In the genomic region with DNA sequence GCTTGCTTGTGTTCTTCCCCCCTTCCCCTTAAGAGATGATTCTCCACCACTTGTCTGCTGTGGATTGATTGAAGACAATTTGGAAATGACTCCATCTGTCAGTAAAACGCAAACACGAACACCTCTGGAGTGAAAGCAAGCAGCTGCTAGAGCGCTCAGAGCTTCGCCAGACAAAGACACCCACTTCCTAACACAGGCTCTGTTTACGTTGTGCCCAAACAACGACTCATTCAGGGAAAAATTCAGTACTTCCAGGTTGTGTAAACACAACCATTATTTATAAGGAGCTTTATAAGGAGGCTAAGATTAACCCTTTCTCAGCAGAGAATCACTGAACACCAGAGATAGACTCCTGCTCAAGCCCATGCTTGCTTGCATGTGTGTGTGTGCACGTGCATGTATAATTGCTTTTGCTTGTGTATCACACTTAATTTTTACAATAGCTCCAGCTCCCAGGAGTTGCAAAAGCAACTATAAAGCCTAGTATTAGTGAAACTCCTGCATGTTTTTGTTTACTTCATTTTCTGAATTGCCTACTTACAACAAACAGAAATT, we compare ENCODE assay signal across 10 mouse cellular contexts.
DNase-seq lines count a peak whose midpoint lies in the region; ATAC-seq and TF ChIP-seq lines count a peak whose summit lies in the region.
"Had no signal": no experiment of that assay in that cellular context is flagged by ENCODE, and none has a peak within 500 bp of the region (broad histone marks: within the 10 kb centered on the region; RNA-seq: fewer than 3 reads in every experiment).

No protein-coding gene starts in this region.

- H3K4me1 ChIP-seq in lung, embryonic 14.5 days (ENCODE audit: insufficient read depth): no peaks in the 10 kb centered on the region
- peaks cover 7% of the 10 kb centered on the region; the same call in 1 of the 2 replicates for H3K4me1 ChIP-seq in embryonic facial prominence, embryonic 15.5 days
- peaks cover 34% of the 10 kb centered on the region for H3K4me1 ChIP-seq in limb, embryonic 13.5 days
- 0 out of 2 replicates have a peak, but pooled peaks cover 3% of the 10 kb centered on the region for H3K4me1 ChIP-seq in stomach, embryonic 14.5 days (ENCODE audit: control insufficient read depth, insufficient read depth, low read length)
- H3K4me1 ChIP-seq: heart, embryonic 10.5 days had no signal

- no peak for TF ChIP-seq CTCF in lung, embryonic 14.5 days (IDR thresholded peaks at IDR 0.05; ENCODE audit: low read depth)

- WGBS in lung, embryonic 14.5 days: 6% methylated on average over 7 of the region's 7 CpGs
- WGBS in embryonic facial prominence, embryonic 15.5 days: 14% methylated on average over 7 of the region's 7 CpGs
- 12% methylated on average over 7 of the region's 7 CpGs for WGBS in limb, embryonic 13.5 days
- WGBS in stomach, embryonic 14.5 days: 3% methylated on average over 7 of the region's 7 CpGs

- no peaks in the 10 kb centered on the region for H3K27me3 ChIP-seq in lung, embryonic 14.5 days (ENCODE audit: insufficient read depth, low read length)
- no peaks in the 10 kb centered on the region for H3K27me3 ChIP-seq in embryonic facial prominence, embryonic 15.5 days
- H3K27me3 ChIP-seq in limb, embryonic 13.5 days: no peaks in the 10 kb centered on the region
- H3K27me3 ChIP-seq in stomach, embryonic 14.5 days (ENCODE audit: control insufficient read depth, insufficient read depth, low read length): no peaks in the 10 kb centered on the region

- H3K9me3 ChIP-seq in lung, embryonic 14.5 days (ENCODE audit: low read depth, low read length): no peaks in the 10 kb centered on the region
- no peaks in the 10 kb centered on the region for H3K9me3 ChIP-seq in embryonic facial prominence, embryonic 15.5 days (replicated peaks)
- H3K9me3 ChIP-seq in limb, embryonic 13.5 days: no peaks in the 10 kb centered on the region
- H3K9me3 ChIP-seq in stomach, embryonic 14.5 days (ENCODE audit: control insufficient read depth, low read depth, low read length): no peaks in the 10 kb centered on the region
- H3K9me3 ChIP-seq: heart, embryonic 10.5 days had no signal

- no peaks in the 10 kb centered on the region for H3K36me3 ChIP-seq in lung, embryonic 14.5 days (ENCODE audit: insufficient read depth)
- H3K36me3 ChIP-seq in embryonic facial prominence, embryonic 15.5 days: no peaks in the 10 kb centered on the region
- H3K36me3 ChIP-seq in limb, embryonic 13.5 days: no peaks in the 10 kb centered on the region
- no peaks in the 10 kb centered on the region for H3K36me3 ChIP-seq in stomach, embryonic 14.5 days (ENCODE audit: control insufficient read depth, insufficient read depth, low read length)
- H3K36me3 ChIP-seq: heart, embryonic 10.5 days had no signal

- peak; percentile 79 for DNase-seq in lung, embryonic 14.5 days
- DNase-seq in lung, postnatal 14 days: no peak
- DNase-seq in c-Kit-positive CD71-positive TER-119-positive erythroid progenitor cells, embryonic 14.5 days (ENCODE audit: low spot score): no peak
- DNase-seq in right cerebral cortex, adult 2 months (ENCODE audit: low spot score in 2 of 2): no peak
- DNase-seq: adrenal gland, postnatal 25 days had no signal

- no peak overlapping the region for H3K27ac ChIP-seq in lung, embryonic 14.5 days (ENCODE audit: low read depth)
- H3K27ac ChIP-seq in embryonic facial prominence, embryonic 15.5 days (replicated peaks): no peak overlapping the region
- H3K27ac ChIP-seq in limb, embryonic 13.5 days: peak overlapping the region; percentile 44
- H3K27ac ChIP-seq in stomach, embryonic 14.5 days (ENCODE audit: low read length): no peak overlapping the region
- H3K27ac ChIP-seq: heart, embryonic 10.5 days had no signal

- H3K4me3 ChIP-seq in lung, embryonic 14.5 days (ENCODE audit: low read depth, low read length): no peak overlapping the region
- no peak overlapping the region for H3K4me3 ChIP-seq in embryonic facial prominence, embryonic 15.5 days (replicated peaks)
- no peak overlapping the region for H3K4me3 ChIP-seq in limb, embryonic 13.5 days
- no peak overlapping the region for H3K4me3 ChIP-seq in stomach, embryonic 14.5 days (ENCODE audit: low read depth, low read length)
- H3K4me3 ChIP-seq: heart, embryonic 10.5 days had no signal

- H3K9ac ChIP-seq in lung, embryonic 14.5 days: no peak overlapping the region
- no peak overlapping the region for H3K9ac ChIP-seq in embryonic facial prominence, embryonic 15.5 days
- H3K9ac ChIP-seq in limb, embryonic 13.5 days: 0 out of 2 replicates have a peak overlapping the region, but pooled peaks have one; percentile 31
- H3K9ac ChIP-seq in stomach, embryonic 14.5 days (replicated peaks; ENCODE audit: low read depth, low read length): no peak overlapping the region

- peak; percentile 84; the same call in 1 of the 2 replicates for ATAC-seq in lung, embryonic 14.5 days (ENCODE audit: insufficient read depth)
- no peak for ATAC-seq in embryonic facial prominence, embryonic 15.5 days (ENCODE audit: insufficient number of reproducible peaks, low FRiP score, low TSS enrichment, low read depth)
- ATAC-seq in limb, embryonic 13.5 days (ENCODE audit: low FRiP score, low read depth): peak; percentile 62; the same call in 1 of the 2 replicates
- no peak for ATAC-seq in stomach, embryonic 14.5 days (ENCODE audit: insufficient number of reproducible peaks, insufficient read depth, low FRiP score, low read depth)
- no peak for ATAC-seq in megakaryocyte, adult 5-6 weeks (ENCODE audit: poor library complexity, severe bottlenecking)

- peak overlapping the region; percentile 34 for H3K4me2 ChIP-seq in lung, embryonic 14.5 days
- H3K4me2 ChIP-seq in embryonic facial prominence, embryonic 15.5 days (replicated peaks): peak overlapping the region; percentile 25
- peak overlapping the region; percentile 45 for H3K4me2 ChIP-seq in limb, embryonic 13.5 days (replicated peaks)
- peak overlapping the region; percentile 29 for H3K4me2 ChIP-seq in stomach, embryonic 14.5 days (replicated peaks; ENCODE audit: low read depth, low read length)

Comparison
In these comparisons a context has a peak if more than half of its experiments do, and no peak if none do; other contexts are left out.
1. ATAC-seq: peak in lung, embryonic 14.5 days (single experiment) and limb, embryonic 13.5 days (single experiment); none in embryonic facial prominence, embryonic 15.5 days (single experiment), stomach, embryonic 14.5 days (single experiment) and megakaryocyte, adult 5-6 weeks (single experiment).
2. Peak in every context shown above with its lines, with median percentiles within 50 percentile points of each other: H3K4me2 ChIP-seq.